Comparison of ENCODE assay signal across 8 mouse cellular contexts in the genomic region with DNA sequence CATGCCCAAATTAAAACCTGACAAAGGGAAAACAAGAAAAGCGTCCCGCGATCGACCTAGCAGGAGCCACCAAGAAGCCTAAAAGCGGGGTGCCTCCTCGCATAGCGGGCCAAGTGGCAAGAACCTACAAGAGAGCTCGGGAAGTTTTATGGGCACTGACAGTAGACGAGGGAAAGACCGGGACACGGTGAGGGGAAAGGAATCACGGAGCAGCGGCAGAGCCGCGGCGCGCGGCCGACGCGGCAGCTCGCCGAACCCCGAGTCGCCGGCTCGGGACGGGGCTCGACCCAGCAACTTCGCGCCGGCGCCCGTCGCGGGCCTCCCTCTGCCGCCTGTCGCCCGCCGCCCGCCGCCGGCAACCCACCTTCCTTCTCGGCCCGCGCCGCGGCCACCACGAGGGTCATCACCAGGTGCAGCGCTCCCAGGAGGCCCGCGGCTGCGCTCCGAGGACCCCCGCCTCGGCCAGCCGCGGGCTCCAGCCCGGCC. TPM values are rescaled to one million over a fixed set of nuclear protein-coding genes. Genes with fewer than 3 reads are reported as not detected.
DNase-seq lines count a peak whose midpoint lies in the region; ATAC-seq and TF ChIP-seq lines count a peak whose summit lies in the region.

No protein-coding gene starts in this region.

- TF ChIP-seq EP300 in liver, postnatal 0 days (IDR thresholded peaks at IDR 0.05; ENCODE audit: low read depth), result no peak

- no peaks in the 10 kb centered on the region for H3K9me3 ChIP-seq in forebrain, embryonic 12.5 days
- no peaks in the 10 kb centered on the region for H3K9me3 ChIP-seq in hindbrain, postnatal 0 days (ENCODE audit: low read length)
- no peaks in the 10 kb centered on the region for H3K9me3 ChIP-seq in liver, postnatal 0 days (ENCODE audit: low read length)

- peak overlapping the region; percentile 98 for H3K27ac ChIP-seq in bone marrow, adult 2 months (ENCODE audit: control insufficient read depth, insufficient read depth, low read depth, low read length, poor library complexity)
- H3K27ac ChIP-seq in forebrain, embryonic 12.5 days, result peak overlapping the region; percentile 93
- peak overlapping the region; percentile 96 for H3K27ac ChIP-seq in hindbrain, postnatal 0 days
- peak overlapping the region; percentile 96 for H3K27ac ChIP-seq in liver, postnatal 0 days (ENCODE audit: low read depth)
- peak overlapping the region; percentile 69 for H3K27ac ChIP-seq in small intestine, adult 2 months (ENCODE audit: insufficient read depth, low read depth, low read length)

- H3K4me1 ChIP-seq in bone marrow, adult 2 months (ENCODE audit: control insufficient read depth, insufficient read depth, low read length), result peaks cover 4% of the 10 kb centered on the region
- peaks cover 36% of the 10 kb centered on the region for H3K4me1 ChIP-seq in forebrain, embryonic 12.5 days
- H3K4me1 ChIP-seq in hindbrain, postnatal 0 days (ENCODE audit: insufficient read depth, low read length), result peaks cover 12% of the 10 kb centered on the region
- peaks cover 36% of the 10 kb centered on the region for H3K4me1 ChIP-seq in liver, postnatal 0 days (ENCODE audit: insufficient read depth)
- peaks cover 3% of the 10 kb centered on the region; the same call in 1 of the 2 replicates for H3K4me1 ChIP-seq in small intestine, adult 2 months (ENCODE audit: control insufficient read depth, insufficient read depth, insufficient read length, low read length)

- WGBS in bone marrow, adult 2 months, result under 1% methylated on average over 58 of the region's 59 CpGs
- WGBS in forebrain, embryonic 12.5 days, result 0% methylated on average over 56 of the region's 59 CpGs
- WGBS in hindbrain, postnatal 0 days, result under 1% methylated on average over 58 of the region's 59 CpGs
- under 1% methylated on average over 38 of the region's 59 CpGs for WGBS in liver, postnatal 0 days (ENCODE audit: insufficient replicate concordance)
- under 1% methylated on average over 59 of the region's 59 CpGs for WGBS in small intestine, adult 2 months

- H3K4me2 ChIP-seq in forebrain, embryonic 12.5 days, result peak overlapping the region; percentile 75
- peak overlapping the region; percentile 85 for H3K4me2 ChIP-seq in hindbrain, postnatal 0 days (ENCODE audit: low read depth, low read length)
- peak overlapping the region; percentile 77 for H3K4me2 ChIP-seq in liver, postnatal 0 days (ENCODE audit: low read depth, low read length)

- no peak; the same call in 1 of the 2 replicates for ATAC-seq in forebrain, embryonic 12.5 days (ENCODE audit: low FRiP score)
- ATAC-seq in hindbrain, postnatal 0 days, result no peak
- ATAC-seq in liver, postnatal 0 days, result peak; percentile 12
- no peak for ATAC-seq in monocyte, adult 5-6 weeks (replicated peaks; ENCODE audit: insufficient number of reproducible peaks, low FRiP score, low TSS enrichment, poor library complexity, severe bottlenecking)

- no peaks in the 10 kb centered on the region for H3K27me3 ChIP-seq in forebrain, embryonic 12.5 days
- H3K27me3 ChIP-seq in hindbrain, postnatal 0 days (ENCODE audit: insufficient read depth, low read length), result no peaks in the 10 kb centered on the region
- H3K27me3 ChIP-seq in liver, postnatal 0 days (ENCODE audit: insufficient read depth, low read length), result no peaks in the 10 kb centered on the region
- no peaks in the 10 kb centered on the region for H3K27me3 ChIP-seq in small intestine, adult 2 months (ENCODE audit: control insufficient read depth, insufficient read depth, low read length)

- peak; percentile 38 for DNase-seq in right cerebral cortex, postnatal 14 days
- DNase-seq in right cerebral cortex, postnatal 36 days (ENCODE audit: low spot score in 2 of 2), result no peak
- peak; percentile 47 for DNase-seq in hindbrain, postnatal 0 days (ENCODE audit: low spot score)
- peak; percentile 58 for DNase-seq in liver, postnatal 0 days

- no peak for TF ChIP-seq POLR2A in bone marrow, adult 2 months (IDR thresholded peaks at IDR 0.05; ENCODE audit: borderline replicate concordance, control insufficient read depth, low read depth, low read length)
- 0 out of 2 replicates have a peak, but pooled peaks have one; percentile 16 for TF ChIP-seq POLR2A in small intestine, adult 2 months (IDR thresholded peaks at IDR 0.05; ENCODE audit: low read depth, low read length)

- peak overlapping the region; percentile 96 for H3K9ac ChIP-seq in forebrain, embryonic 12.5 days
- peak overlapping the region; percentile 85 for H3K9ac ChIP-seq in hindbrain, postnatal 0 days (replicated peaks; ENCODE audit: low read length)
- H3K9ac ChIP-seq in liver, postnatal 0 days (replicated peaks), result peak overlapping the region; percentile 100

- peak overlapping the region; percentile 96 for H3K4me3 ChIP-seq in bone marrow, adult 2 months (replicated peaks; ENCODE audit: control insufficient read depth, low read depth, low read length)
- peak overlapping the region; percentile 98 for H3K4me3 ChIP-seq in forebrain, embryonic 12.5 days (replicated peaks)
- H3K4me3 ChIP-seq in hindbrain, postnatal 0 days (ENCODE audit: low read length), result peak overlapping the region; percentile 69
- peak overlapping the region; percentile 100 for H3K4me3 ChIP-seq in liver, postnatal 0 days (ENCODE audit: low read depth, low read length)
- H3K4me3 ChIP-seq in small intestine, adult 2 months (ENCODE audit: low read depth, low read length), result peak overlapping the region; percentile 93

- no peaks in the 10 kb centered on the region for H3K36me3 ChIP-seq in forebrain, embryonic 12.5 days (replicated peaks)
- H3K36me3 ChIP-seq in hindbrain, postnatal 0 days (ENCODE audit: insufficient read depth, low read length), result no peaks in the 10 kb centered on the region
- H3K36me3 ChIP-seq in liver, postnatal 0 days (replicated peaks; ENCODE audit: insufficient read depth, low read length), result no peaks in the 10 kb centered on the region
- no peaks in the 10 kb centered on the region for H3K36me3 ChIP-seq in small intestine, adult 2 months (ENCODE audit: control insufficient read depth, insufficient read depth, low read length)

- TF ChIP-seq CTCF in bone marrow, adult 2 months (IDR thresholded peaks at IDR 0.05; ENCODE audit: control insufficient read depth, insufficient read depth, low read length), result no peak
- no peak for TF ChIP-seq CTCF in hindbrain, postnatal 0 days (IDR thresholded peaks at IDR 0.05; ENCODE audit: low read depth)
- no peak for TF ChIP-seq CTCF in liver, postnatal 0 days (IDR thresholded peaks at IDR 0.05; ENCODE audit: low read depth)
- TF ChIP-seq CTCF in small intestine, adult 2 months (IDR thresholded peaks at IDR 0.05; ENCODE audit: extremely low read depth, insufficient read length, insufficient replicate concordance, low read depth, low read length), result no peak

RNA-seq across cellular contexts. Expression of a gene that starts 4.6 kb away (rescaled TPM):
- polyA plus RNA-seq in bone marrow, adult 2 months (2011; ENCODE audit: insufficient read depth, insufficient read length, low replicate concordance, missing spikeins), result 14.3 and 46.6 TPM in 2 replicates
- 19.6 and 20.4 TPM in 2 replicates for polyA plus RNA-seq in forebrain, embryonic 12.5 days (2016; fragmentation: Nextera tagmentation; extraction: Ambion mirVana)
- 21.5 and 22.9 TPM in 2 replicates for total RNA-seq in hindbrain, postnatal 0 days (2014; rRNA removed)
- 8.0 and 8.9 TPM in 2 replicates for polyA plus RNA-seq in hindbrain, postnatal 0 days (2015; fragmentation: Nextera tagmentation; extraction: Ambion mirVana)
- polyA plus RNA-seq in liver, postnatal 0 days (2015; fragmentation: Nextera tagmentation; extraction: Ambion mirVana), result 4.8 and 6.1 TPM in 2 replicates
- 12.8 and 39.6 TPM in 2 replicates for polyA plus RNA-seq in small intestine, adult 2 months (2012; rRNA removed)
- total RNA-seq in monocyte, adult 5-6 weeks (2017), result 29.0 to 54.6 TPM (median 37.3 TPM) in 3 replicates

Comparison
In these comparisons a context has a peak if more than half of its experiments do, and no peak if none do; other contexts are left out.
1. DNase-seq: peak in right cerebral cortex, postnatal 14 days (single experiment), hindbrain, postnatal 0 days (single experiment) and liver, postnatal 0 days (single experiment); none in right cerebral cortex, postnatal 36 days (0 of 2).
2. Peak in every context shown above with its lines, with median percentiles within 50 percentile points of each other: H3K27ac ChIP-seq, H3K4me3 ChIP-seq, H3K4me2 ChIP-seq and H3K9ac ChIP-seq.